Mouse (Mus musculus) liver, postnatal 0 days (tissue): ENCODE measurements around the gene C530025M09Rik. TPM values are rescaled to one million over a fixed set of nuclear protein-coding genes. Genes with fewer than 3 reads are reported as not detected.

Experiments used
- ATAC-seq: fragments of 200-750 bp; cut with Nextera tagmentation; 2 replicates; pipeline ENCODE4 v1.8.0; 2017; ENCODE audit warnings: mild to moderate bottlenecking, moderate library complexity
- DNase-seq: peaks from one replicate; pipeline ENCODE4 v3.0.0-alpha.2; 2016
- H3K27ac ChIP-seq: fragments of 300-500 bp; sonication (generic); 2 replicates; pipeline ENCODE4 v1.5.1; 2014; ENCODE audit warnings: antibody characterized with exemption, moderate library complexity, mild to moderate bottlenecking, low read depth
- H3K27me3 ChIP-seq: fragments of 300-500 bp; sonication (generic); 2 replicates; pipeline ENCODE4 v1.6.1; 2014; ENCODE audit warnings: low read length, control low read depth, mixed read lengths; ENCODE audit not compliant: insufficient read depth
- H3K36me3 ChIP-seq: fragments of 300-500 bp; sonication (generic); replicated peaks from 2 replicates; pipeline ENCODE4 v1.6.1; 2014; ENCODE audit warnings: mild to moderate bottlenecking, control low read depth, low read length, moderate library complexity, mixed read lengths; ENCODE audit not compliant: insufficient read depth
- H3K4me1 ChIP-seq: fragments of 300-500 bp; sonication (generic); 2 replicates; pipeline ENCODE4 v1.6.1; 2014; ENCODE audit warnings: antibody characterized with exemption, mild to moderate bottlenecking, control low read depth; ENCODE audit not compliant: insufficient read depth
- H3K4me2 ChIP-seq: fragments of 300-500 bp; sonication (generic); 2 replicates; pipeline ENCODE4 v1.6.1; 2014; ENCODE audit warnings: low read depth, mild to moderate bottlenecking, low read length, moderate library complexity, mixed read lengths
- H3K4me3 ChIP-seq: fragments of 300-500 bp; sonication (generic); 2 replicates; pipeline ENCODE4 v1.5.1; 2014; ENCODE audit warnings: low read depth, low read length
- H3K9ac ChIP-seq: fragments of 300-500 bp; sonication (generic); replicated peaks from 2 replicates; pipeline ENCODE4 v1.6.1; 2014; ENCODE audit warnings: mild to moderate bottlenecking, moderate library complexity
- H3K9me3 ChIP-seq: fragments of 300-500 bp; sonication (generic); 2 replicates; pipeline ENCODE4 v1.6.1; 2016; ENCODE audit warnings: mild to moderate bottlenecking, control low read depth, low read length, mixed read lengths
- CTCF ChIP-seq: sonication (generic); IDR thresholded peaks from 2 replicates; pipeline ENCODE4 v1.5.1; 2016; ENCODE audit warnings: antibody characterized with exemption, low read depth
- EP300 ChIP-seq: IDR thresholded peaks from 2 replicates; pipeline ENCODE4 v1.6.1; 2016; ENCODE audit warnings: antibody characterized with exemption, low read depth, mild to moderate bottlenecking
- WGBS: fragments of 180-500 bp; shearing (Covaris S2); extraction: QIAGEN DNeasy Blood & Tissue Kit; methylation state at CpG from one replicate; pipeline ENCODE4 v1.1.7; 2014; ENCODE audit not compliant: insufficient replicate concordance; 5-methylcytosine and 5-hydroxymethylcytosine counted together
- polyA plus RNA-seq: library from polyadenylated mRNA; unstranded; fragments of >200 nt; fragmentation: Nextera tagmentation; extraction: Ambion mirVana; gene quantifications from 2 replicates; pipeline ENCODE4 v1.2.1, GENCODE M21; 2015

C530025M09Rik gene
- polyA plus RNA-seq, 1 experiment from 2014 or later = not detected

GRCm38 (mm10) chr2:149861002-149861401 is 30.0 kb upstream of the C530025M09Rik start:
- 74% methylated on average over 3 of the region's 3 CpGs for WGBS
- no peaks in the 10 kb centered on the region for H3K36me3 ChIP-seq
- ATAC-seq = no peak

DNA sequence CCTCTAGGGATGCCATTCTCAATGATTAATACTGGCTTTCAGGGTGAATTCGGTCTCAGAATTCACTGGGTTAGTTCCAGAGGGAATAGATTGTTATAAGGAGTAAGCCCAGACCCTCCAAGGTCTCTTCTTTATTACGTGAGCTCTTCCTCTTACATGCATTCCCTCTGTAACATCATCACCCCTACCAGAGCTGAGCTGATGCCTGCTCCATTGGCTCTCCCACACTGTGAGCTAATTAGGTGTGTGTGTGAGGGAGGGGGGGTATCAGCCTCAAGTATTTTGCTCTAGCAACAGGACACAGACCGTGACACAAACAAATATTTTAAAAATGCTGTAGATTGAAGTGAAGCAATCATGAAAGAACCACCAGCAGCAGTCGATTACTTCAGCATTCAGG is 17.8 kb upstream of the C530025M09Rik start:
- no peak for DNase-seq
- Histone ChIP-seq H3K9ac (no peak overlapping the region), H3K27ac (no peak overlapping the region), H3K4me1 (no peaks in the 10 kb centered on the region), H3K9me3 (no peaks in the 10 kb centered on the region), H3K4me3 (no peak overlapping the region), H3K4me2 (no peak overlapping the region), H3K27me3 (no peaks in the 10 kb centered on the region), H3K36me3 (no peaks in the 10 kb centered on the region)
- ATAC-seq = no peak
- no peak for TF ChIP-seq CTCF
- TF ChIP-seq EP300 = no peak
- 59% methylated on average over 4 of the region's 4 CpGs for WGBS

More at GRCm38 (mm10) chr2:149861002-149861401, 30.0 kb upstream of the C530025M09Rik start:
- H3K27ac ChIP-seq = no peak overlapping the region
- no peak overlapping the region for H3K4me2 ChIP-seq
- DNase-seq = no peak
- H3K9me3 ChIP-seq = no peaks in the 10 kb centered on the region
- no peak overlapping the region for H3K9ac ChIP-seq
- H3K4me3 ChIP-seq = no peak overlapping the region
- no peaks in the 10 kb centered on the region for H3K27me3 ChIP-seq
- no peaks in the 10 kb centered on the region for H3K4me1 ChIP-seq
- TF ChIP-seq EP300 = no peak
- TF ChIP-seq CTCF = no peak

DNA sequence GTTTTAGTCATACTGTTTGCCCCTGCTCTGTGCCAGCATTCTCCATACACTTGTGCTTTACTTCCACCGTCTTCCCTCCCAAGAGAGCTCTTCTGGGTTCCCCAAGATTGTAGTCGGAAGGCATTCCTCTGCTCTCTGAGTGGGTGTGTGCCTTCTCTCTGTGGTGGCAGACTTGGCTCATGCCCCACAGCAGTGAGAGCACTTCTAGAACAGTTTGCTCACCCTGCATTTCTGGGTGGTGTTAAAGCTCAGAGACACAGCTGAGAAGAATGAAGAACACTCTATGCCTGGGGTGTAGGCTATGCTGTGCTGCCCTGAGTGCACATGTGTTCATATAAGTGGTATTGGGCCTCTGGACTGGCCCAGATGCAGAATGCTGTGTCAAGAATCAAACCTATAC is 13.6 kb upstream of the C530025M09Rik start:
- no peak for TF ChIP-seq EP300
- TF ChIP-seq CTCF = no peak
- H3K4me3 ChIP-seq = no peak overlapping the region
- H3K4me1 ChIP-seq = no peaks in the 10 kb centered on the region
- WGBS = 62% methylated on average over 2 of the region's 2 CpGs
- no peaks in the 10 kb centered on the region for H3K36me3 ChIP-seq
- no peak overlapping the region for H3K9ac ChIP-seq
- DNase-seq (no peak), ATAC-seq (no peak)
- no peaks in the 10 kb centered on the region for H3K9me3 ChIP-seq
- no peak overlapping the region for H3K4me2 ChIP-seq
- H3K27me3 ChIP-seq = no peaks in the 10 kb centered on the region
- H3K27ac ChIP-seq = no peak overlapping the region

DNA sequence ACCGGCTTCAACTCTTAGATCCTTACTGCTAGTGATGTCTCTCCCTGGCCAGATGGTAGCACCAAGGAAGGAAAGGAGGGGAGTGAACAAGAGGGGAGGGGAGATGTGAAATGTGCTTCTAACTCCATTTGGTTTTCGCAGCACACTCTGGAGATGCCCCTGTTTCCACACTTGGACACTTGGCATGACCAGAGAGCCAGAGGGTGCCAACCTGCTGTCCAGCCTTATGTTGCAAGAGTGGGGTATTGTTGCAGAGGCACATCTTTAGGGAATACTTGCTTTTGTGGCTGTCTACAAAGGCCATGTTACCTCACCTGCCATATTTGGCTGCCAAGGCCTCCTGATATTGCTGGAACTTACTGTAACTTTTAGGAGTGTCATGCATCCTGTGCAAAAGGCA is 8.7 kb upstream of the C530025M09Rik start:
- DNase-seq (no peak), ATAC-seq (no peak)
- TF ChIP-seq CTCF = no peak
- TF ChIP-seq EP300 = no peak
- H3K27ac ChIP-seq = no peak overlapping the region
- H3K9me3 ChIP-seq = no peaks in the 10 kb centered on the region
- no peak overlapping the region for H3K4me2 ChIP-seq
- H3K4me1 ChIP-seq = no peaks in the 10 kb centered on the region
- no peak overlapping the region for H3K4me3 ChIP-seq
- H3K9ac ChIP-seq = no peak overlapping the region
- WGBS = 51% methylated on average over 2 of the region's 2 CpGs
- no peaks in the 10 kb centered on the region for H3K27me3 ChIP-seq
- H3K36me3 ChIP-seq = no peaks in the 10 kb centered on the region

GRCm38 (mm10) chr2:149836471-149837135 is 5.6 kb upstream of the C530025M09Rik start:
- H3K27me3 ChIP-seq = peaks cover 14% of the 10 kb centered on the region
- WGBS = 70% methylated on average over 2 of the region's 2 CpGs
- no peak overlapping the region for H3K4me2 ChIP-seq
- TF ChIP-seq CTCF (no peak), EP300 (no peak)
- no peaks in the 10 kb centered on the region for H3K9me3 ChIP-seq
- ATAC-seq = no peak
- no peak for DNase-seq
- no peaks in the 10 kb centered on the region for H3K36me3 ChIP-seq
- no peak overlapping the region for H3K4me3 ChIP-seq
- no peak overlapping the region for H3K9ac ChIP-seq
- no peak overlapping the region for H3K27ac ChIP-seq
- no peaks in the 10 kb centered on the region for H3K4me1 ChIP-seq

GRCm38 (mm10) chr2:149835091-149835490 is 4.1 kb upstream of the C530025M09Rik start:
- Histone ChIP-seq H3K27me3 (peaks cover 29% of the 10 kb centered on the region), H3K4me3 (no peak overlapping the region), H3K9me3 (no peaks in the 10 kb centered on the region), H3K4me2 (no peak overlapping the region), H3K36me3 (no peaks in the 10 kb centered on the region), H3K27ac (no peak overlapping the region), H3K9ac (no peak overlapping the region), H3K4me1 (no peaks in the 10 kb centered on the region)
- TF ChIP-seq EP300 (no peak), CTCF (no peak)
- DNase-seq = no peak
- WGBS = 76% methylated on average over 1 of the region's 1 CpGs
- no peak for ATAC-seq
